Mouse (Mus musculus): ENCODE results near the gene Itga5. TPM values are rescaled to one million over a fixed set of nuclear protein-coding genes. Genes with fewer than 3 reads are reported as not detected.

Gene Itga5
- total RNA-seq, 2 experiments from 2014 or later, result 2.6 to 3.0 TPM

- intact Hi-C loops (cut with DNase I), result no loop called here
- H3K27ac ChIP-seq, result no peak overlapping the region
- H3K4me3 ChIP-seq, result no peak overlapping the region
- DNase-seq (ENCODE audit: extremely low spot score in 1 of 2, low spot score in 2 of 2), result no peak
- no peak for TF ChIP-seq CTCF (IDR thresholded peaks at IDR 0.05)
Measured at GRCm38 (mm10) chr15:103376837-103377269, 10.3 kb upstream of the Itga5 start.

- Histone ChIP-seq H3K27ac (no peak overlapping the region), H3K4me3 (no peak overlapping the region)
- intact Hi-C loops (cut with DNase I), result no loop called here
- no peak for TF ChIP-seq CTCF (IDR thresholded peaks at IDR 0.05)
- no peak for DNase-seq (ENCODE audit: extremely low spot score in 1 of 2, low spot score in 2 of 2)
Measured at GRCm38 (mm10) chr15:103375112-103375800, 8.7 kb upstream of the Itga5 start.

- TF ChIP-seq CTCF (IDR thresholded peaks at IDR 0.05), result no peak
- Histone ChIP-seq H3K27ac (no peak overlapping the region), H3K4me3 (no peak overlapping the region)
- no peak for DNase-seq (ENCODE audit: extremely low spot score in 1 of 2, low spot score in 2 of 2)
- intact Hi-C loops (cut with DNase I), result no loop called here
Measured at GRCm38 (mm10) chr15:103372461-103372860, 5.9 kb upstream of the Itga5 start.

- intact Hi-C loops (cut with DNase I), result no loop called here
- DNase-seq (ENCODE audit: extremely low spot score in 1 of 2, low spot score in 2 of 2), result no peak
- H3K27ac ChIP-seq, result no peak overlapping the region
- no peak for TF ChIP-seq CTCF (IDR thresholded peaks at IDR 0.05)
- H3K4me3 ChIP-seq, result no peak overlapping the region
Measured at GRCm38 (mm10) chr15:103371741-103372140, 5.2 kb upstream of the Itga5 start.

GRCm38 (mm10) chr15:103371208-103371607 is 4.6 kb upstream of the Itga5 start:
- no peak for TF ChIP-seq CTCF (IDR thresholded peaks at IDR 0.05)
- no peak for DNase-seq (ENCODE audit: extremely low spot score in 1 of 2, low spot score in 2 of 2)
- no peak overlapping the region for H3K4me3 ChIP-seq
- H3K27ac ChIP-seq, result no peak overlapping the region
- intact Hi-C loops (cut with DNase I), result no loop called here

- intact Hi-C loops (cut with DNase I), result no loop called here
- no peak for TF ChIP-seq CTCF (IDR thresholded peaks at IDR 0.05)
- DNase-seq (ENCODE audit: extremely low spot score in 1 of 2, low spot score in 2 of 2), result no peak
- no peak overlapping the region for H3K4me3 ChIP-seq
- no peak overlapping the region for H3K27ac ChIP-seq
Measured at GRCm38 (mm10) chr15:103370462-103370861, 3.9 kb upstream of the Itga5 start.

GRCm38 (mm10) chr15:103369123-103369522 is 2.6 kb upstream of the Itga5 start:
- Histone ChIP-seq H3K4me3 (no peak overlapping the region), H3K27ac (peak overlapping the region; percentile 21; the same call in 1 of the 2 replicates)
- no peak for TF ChIP-seq CTCF (IDR thresholded peaks at IDR 0.05)
- intact Hi-C loops (cut with DNase I), result no loop called here
- DNase-seq (ENCODE audit: extremely low spot score in 1 of 2, low spot score in 2 of 2), result no peak

GRCm38 (mm10) chr15:103368179-103368940 is 1.8 kb upstream of the Itga5 start:
- no peak for DNase-seq (ENCODE audit: extremely low spot score in 1 of 2, low spot score in 2 of 2)
- TF ChIP-seq CTCF (IDR thresholded peaks at IDR 0.05), result no peak
- intact Hi-C loops (cut with DNase I), result no loop called here
- no peak overlapping the region for H3K4me3 ChIP-seq
- peak overlapping the region; percentile 21; the same call in 1 of the 2 replicates for H3K27ac ChIP-seq

GRCm38 (mm10) chr15:103365471-103366375 is 840 bp downstream of the Itga5 start:
- no peak for DNase-seq (ENCODE audit: extremely low spot score in 1 of 2, low spot score in 2 of 2)
- Histone ChIP-seq H3K27ac (peak overlapping the region; percentile 45; the same call in 1 of the 2 replicates), H3K4me3 (peak overlapping the region; percentile 57)
- TF ChIP-seq CTCF (IDR thresholded peaks at IDR 0.05), result no peak
- intact Hi-C loops (cut with DNase I), result no loop called here

GRCm38 (mm10) chr15:103364761-103365160 is 1.8 kb downstream of the Itga5 start:
- Histone ChIP-seq H3K4me3 (no peak overlapping the region), H3K27ac (no peak overlapping the region)
- no peak for DNase-seq (ENCODE audit: extremely low spot score in 1 of 2, low spot score in 2 of 2)
- intact Hi-C loops (cut with DNase I), result no loop called here
- no peak for TF ChIP-seq CTCF (IDR thresholded peaks at IDR 0.05)

- intact Hi-C loops (cut with DNase I), result no loop called here
- Histone ChIP-seq H3K27ac (no peak overlapping the region), H3K4me3 (no peak overlapping the region)
- no peak for TF ChIP-seq CTCF (IDR thresholded peaks at IDR 0.05)
- DNase-seq (ENCODE audit: extremely low spot score in 1 of 2, low spot score in 2 of 2), result no peak
Measured at GRCm38 (mm10) chr15:103363809-103364208, 2.8 kb downstream of the Itga5 start.

- TF ChIP-seq CTCF (IDR thresholded peaks at IDR 0.05), result no peak
- Histone ChIP-seq H3K4me3 (no peak overlapping the region), H3K27ac (no peak overlapping the region)
- intact Hi-C loops (cut with DNase I), result no loop called here
- DNase-seq (ENCODE audit: extremely low spot score in 1 of 2, low spot score in 2 of 2), result no peak
Measured at GRCm38 (mm10) chr15:103362950-103363349, 3.6 kb downstream of the Itga5 start.
